Mouse (Mus musculus) MEL (cell line): Measurements from ENCODE around the gene Prpf19.

Experiments used
- EP300 ChIP-seq, 2 experiments: IDR thresholded peaks; 2 replicates each; pipeline ENCODE4 v1.6.1; 2011; ENCODE audit warnings: improper control_type of control experiment in 2 of 2, low read length in 2 of 2, low read depth in 1 of 2, mild to moderate bottlenecking in 1 of 2
- RAD21 ChIP-seq: IDR thresholded peaks from 2 replicates; pipeline ENCODE4 v1.6.1; 2011; ENCODE audit warnings: mild to moderate bottlenecking, low read depth, low read length, improper control_type of control experiment
- SIN3A ChIP-seq: IDR thresholded peaks from 2 replicates; pipeline ENCODE4 v1.6.1; 2012; ENCODE audit warnings: low read length, improper control_type of control experiment, inconsistent platforms
- TAL1 ChIP-seq: IDR thresholded peaks from 2 replicates; pipeline ENCODE4 v1.6.1; 2012; ENCODE audit warnings: mild to moderate bottlenecking, inconsistent platforms, low read length, moderate library complexity, mixed read lengths
- UBTF ChIP-seq: IDR thresholded peaks from 2 replicates; pipeline ENCODE4 v1.6.1; 2012; ENCODE audit warnings: low read depth, mild to moderate bottlenecking, inconsistent platforms, low read length, improper control_type of control experiment, moderate library complexity, borderline replicate concordance; ENCODE audit not compliant: insufficient read depth

- TF ChIP-seq SIN3A = no peak
- no peak for TF ChIP-seq TAL1
- no peak for TF ChIP-seq UBTF
- no peak for TF ChIP-seq EP300 (IDR thresholded peaks at IDR 0.05; ENCODE audit: low read depth in 1 of 2, low read length in 2 of 2)
- TF ChIP-seq RAD21 = no peak
Observed at GRCm38 (mm10) chr19:10845454-10845853, 49.6 kb upstream of the Prpf19 start.
